Mouse (Mus musculus) lung, postnatal 0 days (tissue): ENCODE measurements at regions not wholly inside any gene's neighbourhood (a gene's known extent, or its start where the extent isn't known, plus 50 kb on each side); places are given as distances from the start of the nearest gene placed in this dataset.

Experiments
- ATAC-seq: fragments of 200-750 bp; cut with Nextera tagmentation; 2 replicates; pipeline ENCODE4 v1.8.0; 2017; ENCODE audit warnings: moderate library complexity
- DNase-seq: peaks from one replicate; pipeline ENCODE4 v3.0.0-alpha.2; 2016; ENCODE audit warnings: low spot score
- H3K27ac ChIP-seq: fragments of 300-500 bp; sonication (generic); 2 replicates; pipeline ENCODE4 v1.5.1; 2014; ENCODE audit warnings: antibody characterized with exemption, mild to moderate bottlenecking, low read length, mixed read lengths
- H3K27me3 ChIP-seq: fragments of 300-500 bp; sonication (generic); replicated peaks from 2 replicates; pipeline ENCODE4 v1.6.1; 2014; ENCODE audit warnings: low read length, mixed read lengths; ENCODE audit not compliant: insufficient read depth
- H3K36me3 ChIP-seq: fragments of 300-500 bp; sonication (generic); 2 replicates; pipeline ENCODE4 v1.6.1; 2014; ENCODE audit warnings: low read length, mixed read lengths; ENCODE audit not compliant: insufficient read depth
- H3K4me1 ChIP-seq: fragments of 300-500 bp; sonication (generic); 2 replicates; pipeline ENCODE4 v1.6.1; 2014; ENCODE audit warnings: antibody characterized with exemption, low read depth, low read length, mixed read lengths; ENCODE audit not compliant: insufficient read depth
- H3K4me2 ChIP-seq: fragments of 300-500 bp; sonication (generic); replicated peaks from 2 replicates; pipeline ENCODE4 v1.6.1; 2014; ENCODE audit warnings: low read depth, mild to moderate bottlenecking, low read length, moderate library complexity, mixed read lengths
- H3K4me3 ChIP-seq: fragments of 300-500 bp; sonication (generic); 2 replicates; pipeline ENCODE4 v1.5.1; 2014; ENCODE audit warnings: low read depth, low read length
- H3K9ac ChIP-seq: fragments of 300-500 bp; sonication (generic); replicated peaks from 2 replicates; pipeline ENCODE4 v1.6.1; 2014; ENCODE audit warnings: low read depth, mild to moderate bottlenecking
- H3K9me3 ChIP-seq: fragments of 300-500 bp; sonication (generic); 2 replicates; pipeline ENCODE4 v1.6.1; 2016; ENCODE audit warnings: low read length, mixed read lengths
- CTCF ChIP-seq: IDR thresholded peaks from 2 replicates; pipeline ENCODE4 v1.5.1; 2016; ENCODE audit warnings: antibody characterized with exemption, mild to moderate bottlenecking
- EP300 ChIP-seq: IDR thresholded peaks from 2 replicates; pipeline ENCODE4 v1.6.1; 2016; ENCODE audit warnings: antibody characterized with exemption, mild to moderate bottlenecking, control low read depth
- WGBS: fragments of 180-500 bp; shearing (Covaris S2); extraction: QIAGEN DNeasy Blood & Tissue Kit; methylation state at CpG from one replicate; pipeline ENCODE4 v1.1.7; 2014; 5-methylcytosine and 5-hydroxymethylcytosine counted together

DNA sequence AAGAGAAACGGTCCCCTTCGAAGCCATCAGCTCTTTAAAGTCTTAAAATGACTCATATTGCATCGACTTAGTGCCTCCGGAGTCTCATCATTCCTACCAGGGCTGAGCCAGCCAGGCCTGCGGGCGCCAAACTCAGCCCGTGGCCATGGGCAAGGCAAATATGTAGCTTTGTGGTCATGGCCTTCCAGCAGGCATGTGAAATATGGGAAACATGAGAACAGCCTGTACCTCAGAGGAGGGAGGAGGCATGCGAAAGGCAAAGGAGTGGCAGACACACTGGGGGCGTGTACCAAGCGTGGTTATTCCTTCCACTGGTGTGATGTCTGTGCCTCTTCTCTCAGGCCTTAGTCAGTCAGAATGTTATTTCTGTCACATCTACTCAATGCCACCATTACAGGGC, 706.3 kb upstream of the Car8 start:
- 90% methylated on average over 10 of the region's 10 CpGs for WGBS
- ATAC-seq (no peak), DNase-seq (no peak)
- Histone ChIP-seq H3K27ac (no peak overlapping the region), H3K4me3 (no peak overlapping the region), H3K9ac (no peak overlapping the region), H3K27me3 (no peaks in the 10 kb centered on the region), H3K36me3 (no peaks in the 10 kb centered on the region), H3K9me3 (no peaks in the 10 kb centered on the region), H3K4me1 (no peaks in the 10 kb centered on the region), H3K4me2 (no peak overlapping the region)
- TF ChIP-seq CTCF, result no peak
- no peak for TF ChIP-seq EP300

DNA sequence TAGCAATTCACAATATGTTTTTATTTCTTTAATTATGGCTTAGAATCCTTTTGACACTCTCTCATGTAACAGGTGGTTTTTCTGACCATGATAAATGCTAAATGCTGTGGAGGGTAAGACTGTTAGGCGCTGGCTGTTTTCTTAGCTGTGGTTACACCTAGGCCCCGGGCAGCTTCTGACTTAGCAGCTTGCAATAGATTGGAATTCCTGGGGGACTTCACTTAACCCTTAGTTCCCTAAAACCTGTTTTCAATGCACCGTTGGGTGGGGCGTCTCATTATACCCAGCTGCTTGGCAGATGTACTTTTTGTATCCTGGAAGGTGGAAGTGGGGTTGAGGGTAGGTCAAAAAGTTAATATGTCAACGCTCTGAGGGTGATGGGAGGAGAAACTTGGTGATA, 704.2 kb upstream of the Car8 start:
- Histone ChIP-seq H3K4me2 (no peak overlapping the region), H3K4me3 (no peak overlapping the region), H3K4me1 (no peaks in the 10 kb centered on the region), H3K36me3 (no peaks in the 10 kb centered on the region), H3K9me3 (no peaks in the 10 kb centered on the region), H3K9ac (no peak overlapping the region), H3K27me3 (no peaks in the 10 kb centered on the region), H3K27ac (no peak overlapping the region)
- ATAC-seq (no peak), DNase-seq (no peak)
- 46% methylated on average over 5 of the region's 5 CpGs for WGBS
- TF ChIP-seq EP300, result no peak
- no peak for TF ChIP-seq CTCF

DNA sequence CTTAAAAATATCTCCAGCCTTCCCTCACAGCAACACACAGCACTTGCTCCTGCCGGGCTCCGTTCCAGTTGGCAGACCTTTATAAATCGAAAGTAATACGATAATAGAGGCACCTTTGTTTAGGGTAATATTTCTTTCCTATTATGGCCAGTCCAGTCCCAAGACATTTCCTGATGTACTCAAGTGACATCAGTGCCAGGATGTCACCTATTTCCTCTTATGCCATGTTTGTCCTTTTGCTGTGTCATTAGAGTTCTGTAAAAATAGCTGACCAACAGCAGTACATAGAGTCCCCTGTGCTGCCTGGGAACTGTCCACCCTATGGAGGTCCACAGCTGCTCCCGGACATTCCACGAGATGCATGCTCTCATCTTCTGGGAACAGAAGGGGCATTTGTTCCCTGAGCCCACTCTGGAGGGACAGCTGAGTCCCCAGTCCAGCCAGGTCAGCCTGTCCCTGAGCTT, 700.1 kb upstream of the Car8 start:
- no peak overlapping the region for H3K9ac ChIP-seq
- no peaks in the 10 kb centered on the region for H3K4me1 ChIP-seq
- peak; percentile 87 for ATAC-seq
- peak; percentile 72 for DNase-seq
- H3K27me3 ChIP-seq, result no peaks in the 10 kb centered on the region
- H3K9me3 ChIP-seq, result no peaks in the 10 kb centered on the region
- no peak overlapping the region for H3K4me3 ChIP-seq
- TF ChIP-seq EP300 (peak; percentile 91), CTCF (no peak)
- H3K36me3 ChIP-seq, result no peaks in the 10 kb centered on the region
- H3K4me2 ChIP-seq, result no peak overlapping the region
- WGBS, result 32% methylated on average over 6 of the region's 6 CpGs
- no peak overlapping the region for H3K27ac ChIP-seq

DNA sequence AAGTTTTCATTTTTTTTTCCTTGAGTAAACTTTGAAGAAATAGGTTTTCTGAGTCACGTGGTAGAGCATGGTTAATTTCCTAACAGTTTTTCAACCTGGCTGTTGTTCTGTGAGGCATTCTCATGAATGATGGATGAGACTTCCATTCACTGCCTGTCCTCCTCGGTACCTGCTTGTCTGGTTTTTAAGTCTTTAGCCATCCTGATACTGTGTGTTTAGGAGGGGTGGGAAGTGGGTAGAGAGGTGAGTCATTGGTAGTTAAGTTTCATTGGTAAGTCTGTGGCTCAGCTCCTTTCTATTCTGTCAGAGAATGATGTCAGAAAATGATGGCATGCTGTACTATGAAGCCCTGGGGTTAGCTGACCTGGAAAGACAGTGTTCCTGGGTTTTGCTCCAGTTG, 697.1 kb upstream of the Car8 start:
- no peaks in the 10 kb centered on the region for H3K9me3 ChIP-seq
- no peak overlapping the region for H3K4me3 ChIP-seq
- H3K4me1 ChIP-seq, result no peaks in the 10 kb centered on the region
- no peak overlapping the region for H3K4me2 ChIP-seq
- H3K9ac ChIP-seq, result no peak overlapping the region
- no peaks in the 10 kb centered on the region for H3K36me3 ChIP-seq
- DNase-seq (no peak), ATAC-seq (no peak)
- TF ChIP-seq CTCF (no peak), EP300 (no peak)
- 50% methylated on average over 2 of the region's 2 CpGs for WGBS
- no peaks in the 10 kb centered on the region for H3K27me3 ChIP-seq
- H3K27ac ChIP-seq, result no peak overlapping the region

DNA sequence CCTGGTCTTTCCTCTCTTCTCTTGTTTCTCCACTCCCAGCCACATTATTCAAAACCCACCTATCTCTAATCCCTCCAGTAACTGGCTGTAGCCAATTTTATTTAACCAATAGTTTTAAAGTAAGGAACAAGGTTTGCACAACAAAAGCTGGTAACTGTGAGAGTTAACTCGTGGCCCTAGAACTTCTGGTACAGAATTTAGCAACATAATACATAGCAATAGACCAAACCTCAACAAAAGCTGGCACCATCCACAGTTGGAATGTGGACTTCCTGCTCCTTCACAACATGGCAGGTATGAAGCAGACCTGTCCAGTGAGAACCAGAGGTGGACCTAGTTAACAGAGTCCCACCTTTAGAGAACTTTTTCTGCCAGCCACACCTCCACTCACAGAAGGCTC, 695.7 kb upstream of the Car8 start:
- Histone ChIP-seq H3K27me3 (no peaks in the 10 kb centered on the region), H3K4me2 (no peak overlapping the region), H3K27ac (no peak overlapping the region), H3K4me3 (no peak overlapping the region), H3K36me3 (no peaks in the 10 kb centered on the region), H3K9ac (no peak overlapping the region), H3K9me3 (no peaks in the 10 kb centered on the region), H3K4me1 (no peaks in the 10 kb centered on the region)
- DNase-seq (no peak), ATAC-seq (no peak)
- TF ChIP-seq EP300 (no peak), CTCF (no peak)
- WGBS, result 71% methylated on average over 1 of the region's 1 CpGs

DNA sequence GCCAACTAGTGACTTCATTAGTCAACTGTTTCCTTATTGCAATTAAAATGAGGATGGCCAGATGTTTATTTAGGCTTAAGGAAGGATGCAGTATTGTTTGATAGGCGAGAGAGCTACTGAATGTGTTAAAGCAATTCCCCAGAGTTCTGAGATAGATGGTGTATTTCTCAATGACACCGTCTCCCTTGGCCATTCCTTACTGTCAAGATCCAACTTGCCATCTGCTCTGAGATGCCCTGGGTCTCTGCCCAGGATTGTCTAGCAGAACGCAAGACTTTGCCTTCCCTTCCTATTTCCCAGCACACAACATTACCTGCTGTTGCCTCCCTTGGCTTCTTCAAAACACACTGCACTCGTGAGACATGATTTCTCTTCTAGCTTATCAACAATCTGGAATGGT, 690.5 kb upstream of the Car8 start:
- WGBS, result 64% methylated on average over 4 of the region's 4 CpGs
- no peak overlapping the region for H3K9ac ChIP-seq
- no peaks in the 10 kb centered on the region for H3K36me3 ChIP-seq
- no peak overlapping the region for H3K4me2 ChIP-seq
- H3K4me3 ChIP-seq, result no peak overlapping the region
- no peak overlapping the region for H3K27ac ChIP-seq
- no peaks in the 10 kb centered on the region for H3K27me3 ChIP-seq
- H3K9me3 ChIP-seq, result no peaks in the 10 kb centered on the region
- no peaks in the 10 kb centered on the region; the same call in 1 of the 2 replicates for H3K4me1 ChIP-seq
- DNase-seq, result no peak
- ATAC-seq, result no peak
- no peak for TF ChIP-seq EP300
- no peak for TF ChIP-seq CTCF
